Comparison of ENCODE assay signal across 10 mouse cellular contexts in genomic region chr2:32896507-32897147, GRCm38 (mm10). TPM values are rescaled to one million over a fixed set of nuclear protein-coding genes. Genes with fewer than 3 reads are reported as not detected.
DNase-seq lines count a peak whose midpoint lies in the region; ATAC-seq and TF ChIP-seq lines count a peak whose summit lies in the region.
"Had no signal": no experiment of that assay in that cellular context is flagged by ENCODE, and none has a peak within 500 bp of the region (broad histone marks: within the 10 kb centered on the region; RNA-seq: fewer than 3 reads in every experiment).

No protein-coding gene starts in this region.

- dilution Hi-C loops in CH12.LX (cut with MboI; ENCODE audit: extremely low pct_ligation_motif_present, extremely low pct_unique_long_range_greater_than_20kb, low sequenced_read_pairs) = no loop called here

- no peak for TF ChIP-seq POLR2A in CH12.LX (IDR thresholded peaks at IDR 0.05; ENCODE audit: low read depth, low read length)

- no peak overlapping the region for H3K4me3 ChIP-seq in kidney, embryonic 14.5 days (ENCODE audit: low read length)
- no peak overlapping the region for H3K4me3 ChIP-seq in CH12.LX (replicated peaks in 1 of 3; ENCODE audit: low read depth in 2 of 3, low read length in 2 of 3, poor library complexity in 1 of 3)
- H3K4me3 ChIP-seq in brown adipose tissue, adult 24 weeks (ENCODE audit: insufficient read depth, low read depth, low read length) = no peak overlapping the region
- no peak overlapping the region for H3K4me3 ChIP-seq in intestine, embryonic 15.5 days (replicated peaks)

- no peak overlapping the region for H3K9ac ChIP-seq in kidney, embryonic 14.5 days (ENCODE audit: low read depth, low read length)
- no peak overlapping the region for H3K9ac ChIP-seq in CH12.LX (ENCODE audit: insufficient read depth, low read depth)
- H3K9ac ChIP-seq in intestine, embryonic 15.5 days = no peak overlapping the region

- no peak for ATAC-seq in kidney, embryonic 14.5 days (ENCODE audit: low FRiP score, low TSS enrichment)
- ATAC-seq in intestine, embryonic 15.5 days = no peak

- WGBS in kidney, embryonic 14.5 days = 60% methylated on average over 10 of the region's 10 CpGs
- 59% methylated on average over 10 of the region's 10 CpGs for WGBS in intestine, embryonic 15.5 days

- in situ Hi-C loops in CH12.LX (cut with MboI; ENCODE audit: low pct_ligation_motif_present, low pct_unique_long_range_greater_than_20kb, low sequenced_read_pairs) = no loop called here

- TF ChIP-seq CTCF in CH12.LX (conservative IDR thresholded peaks at IDR 0.05 in 1 of 2, IDR thresholded peaks at IDR 0.05 in 1 of 2; ENCODE audit: low read depth in 2 of 2, low read length in 2 of 2) = no peak

- H3K36me3 ChIP-seq in kidney, embryonic 14.5 days (ENCODE audit: control insufficient read depth, insufficient read depth, low read length) = no peaks in the 10 kb centered on the region
- no peaks in the 10 kb centered on the region for H3K36me3 ChIP-seq in CH12.LX (replicated peaks in 1 of 2; ENCODE audit: control insufficient read depth in 1 of 2, insufficient read depth in 1 of 2, low read length in 1 of 2)
- H3K36me3 ChIP-seq in intestine, embryonic 15.5 days = no peaks in the 10 kb centered on the region

- TF ChIP-seq EP300 in CH12.LX (IDR thresholded peaks at IDR 0.05; ENCODE audit: low read length) = no peak

- H3K27ac ChIP-seq in kidney, embryonic 14.5 days (ENCODE audit: low read depth, low read length) = peak overlapping the region; percentile 78
- H3K27ac ChIP-seq in CH12.LX (ENCODE audit: insufficient read depth, low read depth) = no peak overlapping the region
- H3K27ac ChIP-seq in brown adipose tissue, adult 24 weeks (replicated peaks; ENCODE audit: low read depth, low read length) = peak overlapping the region; percentile 35; the same call in 1 of the 2 replicates
- H3K27ac ChIP-seq in intestine, embryonic 15.5 days = peak overlapping the region; percentile 79

- no peak overlapping the region for H3K4me2 ChIP-seq in kidney, embryonic 14.5 days (replicated peaks; ENCODE audit: low read depth, low read length)
- no peak overlapping the region; the same call in 1 of the 2 replicates for H3K4me2 ChIP-seq in CH12.LX (ENCODE audit: insufficient read depth, low read depth, poor library complexity, severe bottlenecking)
- H3K4me2 ChIP-seq in intestine, embryonic 15.5 days (replicated peaks) = peak overlapping the region; percentile 34; the same call in 1 of the 2 replicates

- TF ChIP-seq RAD21 in CH12.LX (IDR thresholded peaks at IDR 0.05; ENCODE audit: low read depth, low read length) = no peak

- no peaks in the 10 kb centered on the region for H3K79me2 ChIP-seq in CH12.LX (replicated peaks; ENCODE audit: control insufficient read depth, extremely low read depth, insufficient read depth, poor library complexity, severe bottlenecking)

- H3K4me1 ChIP-seq in kidney, embryonic 14.5 days (ENCODE audit: control insufficient read depth, insufficient read depth, low read length) = peaks cover 13% of the 10 kb centered on the region
- peaks cover 22 to 50% of the 10 kb centered on the region in 2 experiments for H3K4me1 ChIP-seq in CH12.LX (ENCODE audit: control insufficient read depth in 1 of 2, insufficient read depth in 2 of 2)
- H3K4me1 ChIP-seq in brown adipose tissue, adult 24 weeks (ENCODE audit: control insufficient read depth, insufficient read depth, insufficient read length, low read length) = peaks cover 25% of the 10 kb centered on the region
- peaks cover 68% of the 10 kb centered on the region for H3K4me1 ChIP-seq in intestine, embryonic 15.5 days (replicated peaks)

- DNase-seq in kidney, postnatal 10 days = no peak
- DNase-seq in CH12.LX (ENCODE audit: extremely low read depth) = peak; percentile 42
- DNase-seq in spleen, postnatal 14 days (ENCODE audit: low spot score in 2 of 2) = no peak
- no peak for DNase-seq in embryo, embryonic 9.5 days (ENCODE audit: extremely low spot score)
- no peak for DNase-seq in kidney, adult 9 months
- DNase-seq: cerebellum, postnatal 36 days; lung, postnatal 4 days had no signal

- no peaks in the 10 kb centered on the region for H3K9me3 ChIP-seq in kidney, embryonic 14.5 days (ENCODE audit: control insufficient read depth, low read length)
- H3K9me3 ChIP-seq in CH12.LX (replicated peaks; ENCODE audit: low read length) = no peaks in the 10 kb centered on the region
- no peaks in the 10 kb centered on the region for H3K9me3 ChIP-seq in intestine, embryonic 15.5 days

- H3K27me3 ChIP-seq in kidney, embryonic 14.5 days (ENCODE audit: control insufficient read depth, insufficient read depth, low read length) = no peaks in the 10 kb centered on the region
- H3K27me3 ChIP-seq in CH12.LX (replicated peaks) = no peaks in the 10 kb centered on the region
- no peaks in the 10 kb centered on the region for H3K27me3 ChIP-seq in intestine, embryonic 15.5 days (replicated peaks)

TF ChIP-seq in CH12.LX, 34 proteins besides CTCF, POLR2A, EP300 and RAD21:
- no peak for TF ChIP-seq SIN3A (IDR thresholded peaks at IDR 0.05; ENCODE audit: low read length)

RNA-seq across cellular contexts. Expression of gene Fam129b, which starts 20.7 kb away (rescaled TPM):
- 18.2 and 19.9 TPM in 2 replicates for polyA plus RNA-seq in kidney, embryonic 14.5 days (2014; fragmentation: Nextera tagmentation; extraction: Ambion mirVana)
- total RNA-seq in CH12.LX (2012; rRNA removed) (0.55 and 0.80 TPM in 2 replicates), CH12.LX (2014; rRNA removed) (0.19 and 0.26 TPM in 2 replicates)
- polyA plus RNA-seq in CH12.LX (2012; ENCODE audit: insufficient read length, low read depth) = 0.49 and 0.50 TPM in 2 replicates
- 4.9 and 5.9 TPM in 2 replicates for polyA plus RNA-seq in brown adipose tissue, adult 24 weeks (2012; ENCODE audit: insufficient read depth, insufficient read length, missing spikeins)
- polyA plus RNA-seq in intestine, embryonic 15.5 days (2015; fragmentation: Nextera tagmentation; extraction: Ambion mirVana) = 40.4 and 42.2 TPM in 2 replicates

RNA-seq across cellular contexts. Expression of gene Stxbp1, which starts 49.6 kb away (rescaled TPM):
- 11.2 and 16.2 TPM in 2 replicates for polyA plus RNA-seq in kidney, embryonic 14.5 days (2014; fragmentation: Nextera tagmentation; extraction: Ambion mirVana)
- 1.4 and 2.5 TPM in 2 replicates for total RNA-seq in CH12.LX (2012; rRNA removed)
- 1.5 and 1.6 TPM in 2 replicates for total RNA-seq in CH12.LX (2014; rRNA removed)
- 8.3 and 10.4 TPM in 2 replicates for polyA plus RNA-seq in CH12.LX (2012; ENCODE audit: insufficient read length, low read depth)
- 2.8 and 4.0 TPM in 2 replicates for polyA plus RNA-seq in brown adipose tissue, adult 24 weeks (2012; ENCODE audit: insufficient read depth, insufficient read length, missing spikeins)
- polyA plus RNA-seq in intestine, embryonic 15.5 days (2015; fragmentation: Nextera tagmentation; extraction: Ambion mirVana) = 21.2 and 22.1 TPM in 2 replicates
